Mouse (Mus musculus) 3134 (cell line): ENCODE measurements around the gene Serpina3g.

Source experiments
- DNase-seq: peaks from one replicate; pipeline ENCODE4 v3.0.0-alpha.2; 2011; ENCODE audit warnings: low spot score; ENCODE audit not compliant: insufficient read length; ENCODE audit errors: extremely low read depth

Serpina3g gene

GRCm38 (mm10) chr12:104278216-104279055 is 42.4 kb downstream of the Serpina3g start:
- DNase-seq = no peak

DNA sequence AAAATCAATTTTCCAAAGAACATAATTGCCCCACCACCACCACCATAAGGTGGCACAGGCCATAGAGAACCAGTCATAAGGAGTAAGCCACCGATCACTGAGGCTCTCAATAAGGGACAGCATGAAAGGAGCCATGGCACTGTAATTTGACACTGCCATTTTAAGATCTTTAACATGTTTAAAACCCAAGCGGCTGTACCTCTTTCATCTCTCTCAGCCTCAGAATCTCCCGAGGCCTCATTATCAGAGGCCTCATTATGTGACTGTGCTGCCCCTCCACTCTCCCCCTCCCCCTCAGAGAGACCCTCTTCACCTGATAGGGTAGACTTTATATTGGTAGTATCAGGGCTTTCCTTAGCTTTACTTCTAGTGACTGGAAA is 43.0 kb downstream of the Serpina3g start:
- no peak for DNase-seq

DNA sequence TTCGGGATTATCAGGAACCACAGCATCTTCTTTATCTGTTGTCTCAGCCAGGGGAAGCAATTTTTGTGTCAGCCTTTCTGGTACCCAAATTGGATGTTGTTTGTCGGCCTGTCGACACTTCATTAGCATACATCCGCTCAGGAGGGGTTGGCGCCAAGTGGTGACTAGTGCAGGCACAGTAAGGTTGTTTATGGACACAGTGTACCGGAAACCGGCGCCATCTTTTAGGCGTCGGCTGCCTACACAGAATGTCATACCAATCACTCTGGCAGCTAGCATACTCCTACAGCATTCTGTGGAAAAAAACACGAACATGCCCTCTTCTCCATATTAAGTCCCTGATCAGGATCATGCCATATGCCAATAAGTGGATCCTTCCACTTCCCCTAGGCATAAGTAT is 47.3 kb downstream of the Serpina3g start:
- DNase-seq = no peak

DNA sequence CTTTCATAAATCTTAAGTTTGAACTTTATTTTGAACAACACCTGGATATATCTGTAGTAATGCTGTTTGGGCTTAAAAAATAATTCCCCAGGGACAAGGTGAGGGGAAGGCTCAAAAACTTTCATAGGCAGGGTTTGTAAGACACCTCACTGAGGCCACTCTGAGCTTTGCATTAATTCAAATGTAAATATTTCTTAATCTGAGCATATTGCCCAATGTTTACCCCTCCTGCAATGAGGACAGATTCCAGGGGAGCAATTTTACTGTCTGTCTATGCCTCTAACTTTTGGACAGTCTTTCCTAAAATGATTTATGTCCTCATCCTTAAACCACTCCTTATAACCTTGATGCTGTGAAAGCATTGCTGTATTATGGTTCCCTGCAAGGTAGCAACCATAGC is 52.3 kb downstream of the Serpina3g start:
- DNase-seq = no peak

- DNase-seq = no peak
Observed at GRCm38 (mm10) chr12:104289872-104290271, 53.8 kb downstream of the Serpina3g start.
